Mouse (Mus musculus): Measurements from ENCODE around the gene Stk32b. TPM values are rescaled to one million over a fixed set of nuclear protein-coding genes. Genes with fewer than 3 reads are reported as not detected.

Stk32b gene
- polyA plus RNA-seq, 1 experiment from 2014 or later, result 0.50 TPM

GRCm38 (mm10) chr5:37695773-37696172, 21.2 kb downstream of the Stk32b start:
- no peak for ATAC-seq (ENCODE audit: low read depth)
- Histone ChIP-seq H3K4me3 (ENCODE audit: low read length) (no peak overlapping the region), H3K27ac (ENCODE audit: low read length) (no peak overlapping the region), H3K9ac (ENCODE audit: low read length) (no peak overlapping the region), H3K4me2 (ENCODE audit: low read depth, low read length) (no peak overlapping the region), H3K4me1 (replicated peaks; ENCODE audit: control insufficient read depth, insufficient read depth, low read length) (no peaks in the 10 kb centered on the region), H3K27me3 (ENCODE audit: control insufficient read depth, insufficient read depth, low read depth, low read length) (no peaks in the 10 kb centered on the region), H3K9me3 (ENCODE audit: control insufficient read depth, low read length) (no peaks in the 10 kb centered on the region), H3K36me3 (ENCODE audit: control insufficient read depth, insufficient read depth, low read length) (no peaks in the 10 kb centered on the region)
- WGBS, result 54% methylated on average over 4 of the region's 4 CpGs

- Histone ChIP-seq H3K9me3 (ENCODE audit: control insufficient read depth, low read length) (no peaks in the 10 kb centered on the region), H3K27me3 (ENCODE audit: control insufficient read depth, insufficient read depth, low read depth, low read length) (no peaks in the 10 kb centered on the region), H3K36me3 (ENCODE audit: control insufficient read depth, insufficient read depth, low read length) (no peaks in the 10 kb centered on the region), H3K9ac (ENCODE audit: low read length) (no peak overlapping the region), H3K4me1 (replicated peaks; ENCODE audit: control insufficient read depth, insufficient read depth, low read length) (no peaks in the 10 kb centered on the region), H3K4me3 (ENCODE audit: low read length) (no peak overlapping the region), H3K27ac (ENCODE audit: low read length) (no peak overlapping the region), H3K4me2 (ENCODE audit: low read depth, low read length) (no peak overlapping the region)
- ATAC-seq (ENCODE audit: low read depth), result no peak
- 61% methylated on average over 3 of the region's 3 CpGs for WGBS
These were observed 24.2 kb downstream of the Stk32b start for GRCm38 (mm10) chr5:37692759-37693158.

GRCm38 (mm10) chr5:37670781-37671180, 46.2 kb downstream of the Stk32b start:
- no peaks in the 10 kb centered on the region for H3K36me3 ChIP-seq (ENCODE audit: control insufficient read depth, insufficient read depth, low read length)
- H3K4me3 ChIP-seq (ENCODE audit: low read length), result no peak overlapping the region
- no peaks in the 10 kb centered on the region for H3K4me1 ChIP-seq (replicated peaks; ENCODE audit: control insufficient read depth, insufficient read depth, low read length)
- no peak overlapping the region for H3K4me2 ChIP-seq (ENCODE audit: low read depth, low read length)
- H3K9ac ChIP-seq (ENCODE audit: low read length), result no peak overlapping the region
- H3K27ac ChIP-seq (ENCODE audit: low read length), result no peak overlapping the region
- 74% methylated on average over 7 of the region's 7 CpGs for WGBS
- no peaks in the 10 kb centered on the region for H3K27me3 ChIP-seq (ENCODE audit: control insufficient read depth, insufficient read depth, low read depth, low read length)
- no peak for ATAC-seq (ENCODE audit: low read depth)
- H3K9me3 ChIP-seq (ENCODE audit: control insufficient read depth, low read length), result no peaks in the 10 kb centered on the region; the same call in 1 of the 2 replicates

- no peaks in the 10 kb centered on the region for H3K4me1 ChIP-seq (replicated peaks; ENCODE audit: control insufficient read depth, insufficient read depth, low read length)
- H3K36me3 ChIP-seq (ENCODE audit: control insufficient read depth, insufficient read depth, low read length), result no peaks in the 10 kb centered on the region
- no peak for ATAC-seq (ENCODE audit: low read depth)
- no peak overlapping the region for H3K4me2 ChIP-seq (ENCODE audit: low read depth, low read length)
- H3K4me3 ChIP-seq (ENCODE audit: low read length), result no peak overlapping the region
- H3K9me3 ChIP-seq (ENCODE audit: control insufficient read depth, low read length), result no peaks in the 10 kb centered on the region
- H3K27me3 ChIP-seq (ENCODE audit: control insufficient read depth, insufficient read depth, low read depth, low read length), result no peaks in the 10 kb centered on the region
- WGBS, result 78% methylated on average over 3 of the region's 3 CpGs
- no peak overlapping the region for H3K9ac ChIP-seq (ENCODE audit: low read length)
- H3K27ac ChIP-seq (ENCODE audit: low read length), result no peak overlapping the region
These were observed 52.0 kb downstream of the Stk32b start for GRCm38 (mm10) chr5:37664962-37665361.

- Histone ChIP-seq H3K4me1 (replicated peaks; ENCODE audit: control insufficient read depth, insufficient read depth, low read length) (no peaks in the 10 kb centered on the region), H3K4me2 (ENCODE audit: low read depth, low read length) (no peak overlapping the region), H3K27me3 (ENCODE audit: control insufficient read depth, insufficient read depth, low read depth, low read length) (no peaks in the 10 kb centered on the region), H3K4me3 (ENCODE audit: low read length) (no peak overlapping the region), H3K9ac (ENCODE audit: low read length) (no peak overlapping the region), H3K9me3 (ENCODE audit: control insufficient read depth, low read length) (no peaks in the 10 kb centered on the region), H3K36me3 (ENCODE audit: control insufficient read depth, insufficient read depth, low read length) (no peaks in the 10 kb centered on the region), H3K27ac (ENCODE audit: low read length) (no peak overlapping the region)
- WGBS, result 74% methylated on average over 4 of the region's 4 CpGs
- ATAC-seq (ENCODE audit: low read depth), result no peak
These were observed 57.8 kb downstream of the Stk32b start for GRCm38 (mm10) chr5:37659177-37659576.

GRCm38 (mm10) chr5:37657741-37658140, 59.2 kb downstream of the Stk32b start:
- Histone ChIP-seq H3K27ac (ENCODE audit: low read length) (no peak overlapping the region), H3K4me2 (ENCODE audit: low read depth, low read length) (no peak overlapping the region), H3K9ac (ENCODE audit: low read length) (no peak overlapping the region), H3K4me1 (replicated peaks; ENCODE audit: control insufficient read depth, insufficient read depth, low read length) (no peaks in the 10 kb centered on the region), H3K36me3 (ENCODE audit: control insufficient read depth, insufficient read depth, low read length) (no peaks in the 10 kb centered on the region), H3K27me3 (ENCODE audit: control insufficient read depth, insufficient read depth, low read depth, low read length) (no peaks in the 10 kb centered on the region), H3K4me3 (ENCODE audit: low read length) (no peak overlapping the region), H3K9me3 (ENCODE audit: control insufficient read depth, low read length) (no peaks in the 10 kb centered on the region)
- 79% methylated on average over 6 of the region's 6 CpGs for WGBS
- no peak for ATAC-seq (ENCODE audit: low read depth)

- no peak overlapping the region for H3K9ac ChIP-seq (ENCODE audit: low read length)
- no peaks in the 10 kb centered on the region for H3K9me3 ChIP-seq (ENCODE audit: control insufficient read depth, low read length)
- H3K27ac ChIP-seq (ENCODE audit: low read length), result no peak overlapping the region
- H3K27me3 ChIP-seq (ENCODE audit: control insufficient read depth, insufficient read depth, low read depth, low read length), result no peaks in the 10 kb centered on the region
- no peak overlapping the region for H3K4me3 ChIP-seq (ENCODE audit: low read length)
- no peak overlapping the region for H3K4me2 ChIP-seq (ENCODE audit: low read depth, low read length)
- 71% methylated on average over 5 of the region's 5 CpGs for WGBS
- no peak for ATAC-seq (ENCODE audit: low read depth)
- no peaks in the 10 kb centered on the region for H3K4me1 ChIP-seq (replicated peaks; ENCODE audit: control insufficient read depth, insufficient read depth, low read length)
- H3K36me3 ChIP-seq (ENCODE audit: control insufficient read depth, insufficient read depth, low read length), result no peaks in the 10 kb centered on the region
These were observed 61.8 kb downstream of the Stk32b start for GRCm38 (mm10) chr5:37655208-37655607.

GRCm38 (mm10) chr5:37650681-37651211, 66.2 kb downstream of the Stk32b start:
- H3K27ac ChIP-seq (ENCODE audit: low read length), result no peak overlapping the region
- 43% methylated on average over 10 of the region's 10 CpGs for WGBS

GRCm38 (mm10) chr5:37650089-37650601, 66.8 kb downstream of the Stk32b start:
- Histone ChIP-seq H3K27me3 (ENCODE audit: control insufficient read depth, insufficient read depth, low read depth, low read length) (no peaks in the 10 kb centered on the region), H3K4me1 (replicated peaks; ENCODE audit: control insufficient read depth, insufficient read depth, low read length) (no peaks in the 10 kb centered on the region), H3K4me3 (ENCODE audit: low read length) (no peak overlapping the region), H3K9ac (ENCODE audit: low read length) (no peak overlapping the region), H3K27ac (ENCODE audit: low read length) (no peak overlapping the region), H3K9me3 (ENCODE audit: control insufficient read depth, low read length) (peaks cover 3% of the 10 kb centered on the region), H3K4me2 (ENCODE audit: low read depth, low read length) (no peak overlapping the region), H3K36me3 (ENCODE audit: control insufficient read depth, insufficient read depth, low read length) (no peaks in the 10 kb centered on the region)
- WGBS, result 48% methylated on average over 1 of the region's 1 CpGs
- no peak for ATAC-seq (ENCODE audit: low read depth)

More at GRCm38 (mm10) chr5:37650681-37651211, 66.2 kb downstream of the Stk32b start:
- peak; percentile 71 for ATAC-seq (ENCODE audit: low read depth)
- Histone ChIP-seq H3K27me3 (ENCODE audit: control insufficient read depth, insufficient read depth, low read depth, low read length) (no peaks in the 10 kb centered on the region), H3K4me2 (ENCODE audit: low read depth, low read length) (no peak overlapping the region), H3K9me3 (ENCODE audit: control insufficient read depth, low read length) (peaks cover 3% of the 10 kb centered on the region), H3K4me3 (ENCODE audit: low read length) (no peak overlapping the region), H3K9ac (ENCODE audit: low read length) (no peak overlapping the region), H3K4me1 (replicated peaks; ENCODE audit: control insufficient read depth, insufficient read depth, low read length) (no peaks in the 10 kb centered on the region), H3K36me3 (ENCODE audit: control insufficient read depth, insufficient read depth, low read length) (no peaks in the 10 kb centered on the region)

- H3K4me2 ChIP-seq (ENCODE audit: low read depth, low read length), result no peak overlapping the region
- WGBS, result 78% methylated on average over 7 of the region's 7 CpGs
- no peak overlapping the region for H3K9ac ChIP-seq (ENCODE audit: low read length)
- H3K36me3 ChIP-seq (ENCODE audit: control insufficient read depth, insufficient read depth, low read length), result no peaks in the 10 kb centered on the region
- H3K27me3 ChIP-seq (ENCODE audit: control insufficient read depth, insufficient read depth, low read depth, low read length), result no peaks in the 10 kb centered on the region
- H3K4me3 ChIP-seq (ENCODE audit: low read length), result no peak overlapping the region
- no peak overlapping the region for H3K27ac ChIP-seq (ENCODE audit: low read length)
- ATAC-seq (ENCODE audit: low read depth), result no peak
- H3K4me1 ChIP-seq (replicated peaks; ENCODE audit: control insufficient read depth, insufficient read depth, low read length), result no peaks in the 10 kb centered on the region
- H3K9me3 ChIP-seq (ENCODE audit: control insufficient read depth, low read length), result peaks cover 3% of the 10 kb centered on the region
These were observed 72.9 kb downstream of the Stk32b start for GRCm38 (mm10) chr5:37644082-37644481.

Measured in lung, embryonic 16.5 days (tissue).